Mouse (Mus musculus) liver, embryonic 16.5 days (tissue): Measurements from ENCODE around the gene Xkr8. TPM values are rescaled to one million over a fixed set of nuclear protein-coding genes. Genes with fewer than 3 reads are reported as not detected.
A peak's percentile ranks its signal among the peaks of the same experiment; 100 is the strongest.
"Not testable (repeated sequence)": the region's sequence is repeated elsewhere in the genome, so short reads cannot be mapped to it uniquely, and the experiment has no call there.

ENCODE experiments used
- ATAC-seq: fragments of 200-750 bp; cut with Nextera tagmentation; 2 replicates; pipeline ENCODE4 v1.8.0; 2017; ENCODE audit warnings: low read depth, mild to moderate bottlenecking, moderate number of reproducible peaks, moderate library complexity
- H3K27ac ChIP-seq: fragments of 300-500 bp; sonication (generic); 2 replicates; pipeline ENCODE4 v1.5.1; 2014; ENCODE audit warnings: mild to moderate bottlenecking, low read length
- H3K27me3 ChIP-seq: fragments of 300-500 bp; sonication (generic); 2 replicates; pipeline ENCODE4 v1.6.1; 2014; ENCODE audit warnings: low read depth, low read length, mixed read lengths; ENCODE audit not compliant: control insufficient read depth, insufficient read depth
- H3K36me3 ChIP-seq: fragments of 300-500 bp; sonication (generic); 2 replicates; pipeline ENCODE4 v1.6.1; 2014; ENCODE audit warnings: mild to moderate bottlenecking; ENCODE audit not compliant: control insufficient read depth, insufficient read depth
- H3K4me1 ChIP-seq: fragments of 300-500 bp; sonication (generic); 2 replicates; pipeline ENCODE4 v1.6.1; 2014; ENCODE audit warnings: low read depth, low read length, mixed read lengths; ENCODE audit not compliant: control insufficient read depth
- H3K4me2 ChIP-seq: fragments of 300-500 bp; sonication (generic); 2 replicates; pipeline ENCODE4 v1.6.1; 2014; ENCODE audit warnings: low read depth, low read length, mixed read lengths
- H3K4me3 ChIP-seq: fragments of 300-500 bp; sonication (generic); 2 replicates; pipeline ENCODE4 v1.5.1; 2014; ENCODE audit warnings: low read depth, mild to moderate bottlenecking, low read length
- H3K9ac ChIP-seq: fragments of 300-500 bp; sonication (generic); 2 replicates; pipeline ENCODE4 v1.6.1; 2014; ENCODE audit warnings: low read depth, low read length
- H3K9me3 ChIP-seq: fragments of 300-500 bp; sonication (generic); replicated peaks from 2 replicates; pipeline ENCODE4 v1.6.1; 2016; ENCODE audit warnings: low read length; ENCODE audit not compliant: control insufficient read depth
- WGBS: fragments of 180-500 bp; shearing (Covaris S2); extraction: QIAGEN DNeasy Blood & Tissue Kit; methylation state at CpG from one replicate; pipeline ENCODE4 v1.1.7; 2014; ENCODE audit not compliant: insufficient replicate concordance; 5-methylcytosine and 5-hydroxymethylcytosine counted together
- polyA plus RNA-seq: library from polyadenylated mRNA; unstranded; fragments of >200 nt; fragmentation: Nextera tagmentation; extraction: Ambion mirVana; gene quantifications from 2 replicates; pipeline ENCODE4 v1.2.1, GENCODE M21; 2015

The Xkr8 gene
- polyA plus RNA-seq, 1 experiment from 2014 or later, result 3.9 TPM

GRCm38 (mm10) chr4:132743992-132744911 lies 11.9 kb upstream of the Xkr8 start:
- Histone ChIP-seq H3K27ac (no peak overlapping the region), H3K27me3 (no peaks in the 10 kb centered on the region), H3K9me3 (no peaks in the 10 kb centered on the region), H3K4me3 (no peak overlapping the region), H3K4me2 (no peak overlapping the region), H3K36me3 (no peaks in the 10 kb centered on the region), H3K4me1 (peaks cover 21% of the 10 kb centered on the region), H3K9ac (no peak overlapping the region)
- WGBS, result 44% methylated on average over 11 of the region's 11 CpGs
- peak; percentile 28; the same call in 1 of the 2 replicates for ATAC-seq

GRCm38 (mm10) chr4:132741491-132741890 lies 9.1 kb upstream of the Xkr8 start:
- H3K27ac ChIP-seq, result no peak overlapping the region
- no peak for ATAC-seq
- H3K36me3 ChIP-seq, result no peaks in the 10 kb centered on the region
- no peak overlapping the region for H3K4me3 ChIP-seq
- WGBS, result 70% methylated on average over 7 of the region's 7 CpGs
- H3K4me2 ChIP-seq, result no peak overlapping the region
- no peak overlapping the region for H3K9ac ChIP-seq
- H3K9me3 ChIP-seq, result no peaks in the 10 kb centered on the region
- H3K4me1 ChIP-seq, result peaks cover 9% of the 10 kb centered on the region
- no peaks in the 10 kb centered on the region for H3K27me3 ChIP-seq

- ATAC-seq, result not testable (repeated sequence)
- 77% methylated on average over 9 of the region's 9 CpGs for WGBS
Observed at GRCm38 (mm10) chr4:132737154-132737553, 4.8 kb upstream of the Xkr8 start.

DNA sequence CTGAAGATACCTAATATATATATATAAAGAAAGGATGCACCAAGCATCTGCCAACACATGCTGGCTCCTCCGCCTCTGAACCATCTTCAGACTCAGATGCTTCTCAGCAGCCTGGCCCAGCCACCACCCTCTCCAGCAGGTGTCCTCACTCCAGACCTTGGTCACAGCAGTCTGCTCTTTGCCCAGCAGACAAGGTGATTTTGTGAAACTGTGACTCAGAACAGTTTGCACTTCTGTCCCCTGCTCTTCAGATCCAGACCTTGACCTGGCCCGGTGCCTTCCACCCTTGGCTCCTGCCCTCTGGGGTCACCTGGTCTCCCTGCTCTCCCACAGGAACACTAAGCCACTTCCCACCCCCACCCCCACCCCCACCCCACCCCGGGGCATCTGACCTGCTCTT lies 3.5 kb upstream of the Xkr8 start:
- Histone ChIP-seq H3K27ac (no peak overlapping the region), H3K4me1 (peaks cover 23% of the 10 kb centered on the region), H3K36me3 (no peaks in the 10 kb centered on the region), H3K4me2 (no peak overlapping the region), H3K9me3 (no peaks in the 10 kb centered on the region), H3K27me3 (no peaks in the 10 kb centered on the region), H3K4me3 (no peak overlapping the region), H3K9ac (no peak overlapping the region)
- 48% methylated on average over 3 of the region's 3 CpGs for WGBS
- ATAC-seq, result peak; percentile 52

More at GRCm38 (mm10) chr4:132737154-132737553, 4.8 kb upstream of the Xkr8 start:
- not testable (repeated sequence) for H3K9ac ChIP-seq, H3K27me3 ChIP-seq, H3K4me2 ChIP-seq, H3K9me3 ChIP-seq, H3K36me3 ChIP-seq, H3K27ac ChIP-seq, H3K4me3 ChIP-seq
- peaks cover 16% of the 10 kb centered on the region for H3K4me1 ChIP-seq

DNA sequence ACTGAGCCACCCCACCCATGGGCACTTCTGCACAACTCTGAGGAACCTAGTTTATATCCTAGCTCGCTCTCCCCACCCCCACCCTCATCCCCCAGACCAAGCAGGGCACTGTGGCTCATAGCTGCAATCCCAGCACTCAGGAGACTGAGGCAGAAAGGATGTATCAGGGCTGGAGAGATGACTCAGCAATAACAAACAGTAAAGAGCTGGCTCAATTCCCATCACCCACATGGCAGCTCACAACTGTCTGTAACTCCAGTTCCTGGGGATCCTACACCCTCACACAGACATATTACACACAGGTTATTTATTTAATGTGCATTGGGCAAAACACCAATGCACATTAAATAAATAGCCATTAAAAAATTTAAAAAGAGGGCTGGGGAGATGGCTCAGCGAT lies 3.0 kb upstream of the Xkr8 start:
- no peak for ATAC-seq
- Histone ChIP-seq H3K4me2 (no peak overlapping the region), H3K9ac (no peak overlapping the region), H3K4me1 (peaks cover 23% of the 10 kb centered on the region), H3K36me3 (no peaks in the 10 kb centered on the region), H3K9me3 (no peaks in the 10 kb centered on the region), H3K27me3 (no peaks in the 10 kb centered on the region), H3K27ac (no peak overlapping the region), H3K4me3 (no peak overlapping the region)
- WGBS, result 57% methylated on average over 2 of the region's 2 CpGs

DNA sequence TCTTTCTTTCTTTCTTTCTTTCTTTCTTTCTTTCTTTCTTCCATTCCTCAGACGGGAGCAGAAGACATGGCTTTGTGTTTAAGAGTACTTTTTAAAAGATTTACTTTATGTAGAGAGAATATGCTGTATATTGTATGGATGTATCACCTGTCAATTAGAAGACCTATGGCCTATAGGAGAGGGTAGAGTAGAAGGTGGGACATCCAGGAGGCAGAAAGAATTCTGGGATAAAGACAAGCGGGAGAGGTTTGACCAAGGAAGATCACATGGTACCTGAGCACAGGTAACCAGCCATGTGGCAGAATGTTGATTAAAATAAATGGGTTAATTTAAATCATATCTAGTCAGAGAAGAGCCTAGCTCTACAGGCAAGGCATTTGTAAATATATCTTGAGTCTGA lies 2.4 kb upstream of the Xkr8 start:
- no peaks in the 10 kb centered on the region for H3K27me3 ChIP-seq
- 67% methylated on average over 2 of the region's 2 CpGs for WGBS

GRCm38 (mm10) chr4:132733071-132733770 lies 875 bp upstream of the Xkr8 start:
- Histone ChIP-seq H3K9ac (no peak overlapping the region), H3K36me3 (no peaks in the 10 kb centered on the region), H3K4me2 (no peak overlapping the region), H3K27ac (no peak overlapping the region), H3K4me3 (no peak overlapping the region), H3K4me1 (peaks cover 23% of the 10 kb centered on the region), H3K9me3 (no peaks in the 10 kb centered on the region), H3K27me3 (no peaks in the 10 kb centered on the region)
- WGBS, result 79% methylated on average over 25 of the region's 25 CpGs
- ATAC-seq, result no peak

More for the DNA sequence above, 2.4 kb upstream of the Xkr8 start:
- no peaks in the 10 kb centered on the region for H3K36me3 ChIP-seq
- no peak overlapping the region for H3K27ac ChIP-seq
- H3K9me3 ChIP-seq, result no peaks in the 10 kb centered on the region
- no peak overlapping the region for H3K4me3 ChIP-seq
- no peak overlapping the region for H3K4me2 ChIP-seq
- H3K9ac ChIP-seq, result no peak overlapping the region
- no peak for ATAC-seq
- H3K4me1 ChIP-seq, result peaks cover 23% of the 10 kb centered on the region

GRCm38 (mm10) chr4:132731616-132732015 lies 730 bp downstream of the Xkr8 start:
- H3K36me3 ChIP-seq, result no peaks in the 10 kb centered on the region
- peak overlapping the region; percentile 88 for H3K4me2 ChIP-seq
- 31% methylated on average over 12 of the region's 12 CpGs for WGBS
- no peaks in the 10 kb centered on the region for H3K27me3 ChIP-seq
- peak overlapping the region; percentile 51 for H3K9ac ChIP-seq
- peaks cover 23% of the 10 kb centered on the region for H3K4me1 ChIP-seq
- no peaks in the 10 kb centered on the region for H3K9me3 ChIP-seq
- no peak overlapping the region for H3K27ac ChIP-seq
- peak overlapping the region; percentile 66 for H3K4me3 ChIP-seq
- no peak for ATAC-seq

GRCm38 (mm10) chr4:132728233-132728632 lies 4.1 kb downstream of the Xkr8 start:
- Histone ChIP-seq H3K4me2 (no peak overlapping the region), H3K36me3 (no peaks in the 10 kb centered on the region), H3K9ac (no peak overlapping the region), H3K4me1 (peaks cover 14% of the 10 kb centered on the region), H3K27ac (no peak overlapping the region), H3K27me3 (no peaks in the 10 kb centered on the region), H3K4me3 (no peak overlapping the region), H3K9me3 (no peaks in the 10 kb centered on the region)
- 43% methylated on average over 8 of the region's 8 CpGs for WGBS
- no peak for ATAC-seq
